Mouse (Mus musculus) testis, adult 10 weeks (tissue): Measurements from ENCODE around the gene Acbd3. TPM values are rescaled to one million over a fixed set of nuclear protein-coding genes. Genes with fewer than 3 reads are reported as not detected.

Experiments
- polyA plus RNA-seq: library from polyadenylated mRNA; stranded (reverse); fragments of 350-450 nt; fragmentation: Illumina TruSeq; extraction: RNeasy Lipid Tissue Mini Kit (QIAGEN cat#74804); gene quantifications from one replicate; pipeline ENCODE4 v1.2.3, GENCODE M21; 2014; ENCODE audit warnings: low read depth, low replicate concordance

Gene Acbd3
- polyA plus RNA-seq = 47.7 TPM

GRCm38 (mm10) chr1:180725704-180726179, at the start of gene Acbd3:
TSS of gene Acbd3 (plus strand) at chr1:180726043.

GRCm38 (mm10) chr1:180696626-180697352, 29.1 kb upstream of the Acbd3 start, which contains the start of gene Mixl1:
TSS of gene Mixl1 (minus strand) at chr1:180697034.

Other genes with a start within 250 kb of the Acbd3 start
- 0.15 TPM for gene Stum, start 242.5 kb upstream of the Acbd3 start, polyA plus RNA-seq
- 24.0 TPM for gene Parp1, start 157.1 kb upstream of the Acbd3 start, polyA plus RNA-seq
- 40.4 TPM for gene Lin9, start 84.9 kb upstream of the Acbd3 start, polyA plus RNA-seq
- not detected for gene Mixl1, start 29.0 kb upstream of the Acbd3 start, polyA plus RNA-seq
- 861 TPM for gene H3f3a, start 87.9 kb downstream of the Acbd3 start, polyA plus RNA-seq
- gene Sde2, start 125.1 kb downstream of the Acbd3 start, polyA plus RNA-seq = 12.2 TPM
- 0.13 TPM for gene Lefty2, start 167.1 kb downstream of the Acbd3 start, polyA plus RNA-seq
- gene Pycr2, start 178.2 kb downstream of the Acbd3 start, polyA plus RNA-seq = 0.36 TPM
- 0.13 TPM for gene Lefty1, start 209.0 kb downstream of the Acbd3 start, polyA plus RNA-seq
- 0.78 TPM for gene Tmem63a, start 216.3 kb downstream of the Acbd3 start, polyA plus RNA-seq